8 mouse cellular contexts compared by ENCODE assay signal in genomic region chr4:83485250-83485649, GRCm38 (mm10). TPM values are rescaled to one million over a fixed set of nuclear protein-coding genes. Genes with fewer than 3 reads are reported as not detected.
A peak's percentile ranks its signal among the peaks of the same experiment; 100 is the strongest.
DNase-seq lines count a peak whose midpoint lies in the region; ATAC-seq and TF ChIP-seq lines count a peak whose summit lies in the region.

No protein-coding gene starts in this region.

- intact Hi-C loops in heart, adult 2 months (cut with DNase I) = loop anchor here (1.0 kb wide), 1 partner anchor 85 kb away; no protein-coding TSS in a partner anchor
- intact Hi-C loops in heart, postnatal 36 days (cut with DNase I) = no loop called here

- no peaks in the 10 kb centered on the region for H3K27me3 ChIP-seq in heart, adult 2 months (ENCODE audit: control insufficient read depth, insufficient read depth, low read length)
- H3K27me3 ChIP-seq in thymus, adult 2 months (ENCODE audit: control insufficient read depth, insufficient read depth, low read length) = no peaks in the 10 kb centered on the region
- no peaks in the 10 kb centered on the region for H3K27me3 ChIP-seq in liver, embryonic 12.5 days (replicated peaks)

- TF ChIP-seq POLR2A in heart, adult 2 months (IDR thresholded peaks at IDR 0.05; ENCODE audit: insufficient read depth, low read depth, low read length) = no peak
- TF ChIP-seq POLR2A in thymus, adult 2 months (IDR thresholded peaks at IDR 0.05; ENCODE audit: control insufficient read depth, extremely low read depth, insufficient read depth, low read length, poor library complexity) = no peak

- TF ChIP-seq EP300 in heart, adult 2 months (IDR thresholded peaks at IDR 0.05; ENCODE audit: insufficient read depth, low read depth, low read length) = no peak

- peak overlapping the region; percentile 73 for H3K4me3 ChIP-seq in heart, adult 2 months
- peak overlapping the region; percentile 71 for H3K4me3 ChIP-seq in thymus, adult 2 months (ENCODE audit: control insufficient read depth, insufficient read depth, low read length)
- peak overlapping the region; percentile 93 for H3K4me3 ChIP-seq in liver, embryonic 12.5 days

- peaks cover 4% of the 10 kb centered on the region; the same call in 1 of the 2 replicates for H3K36me3 ChIP-seq in heart, adult 2 months (ENCODE audit: control insufficient read depth, insufficient read depth, low read length)
- H3K36me3 ChIP-seq in thymus, adult 2 months (ENCODE audit: control insufficient read depth, insufficient read depth, low read length) = peaks cover 24% of the 10 kb centered on the region
- H3K36me3 ChIP-seq in liver, embryonic 12.5 days = peaks cover 42% of the 10 kb centered on the region

- H3K79me2 ChIP-seq in heart, adult 2 months (replicated peaks; ENCODE audit: control insufficient read depth, insufficient read depth, low read length) = no peaks in the 10 kb centered on the region

- ATAC-seq in liver, embryonic 12.5 days = no peak
- ATAC-seq in erythroid progenitor cell, adult 5-6 weeks (replicated peaks; ENCODE audit: low FRiP score, poor library complexity, severe bottlenecking) = no peak

- no peaks in the 10 kb centered on the region for H3K9me3 ChIP-seq in liver, embryonic 12.5 days (replicated peaks)

- H3K9ac ChIP-seq in heart, adult 2 months (ENCODE audit: low read depth, low read length) = peak overlapping the region; percentile 90
- peak overlapping the region; percentile 95 for H3K9ac ChIP-seq in liver, embryonic 12.5 days

- H3K4me2 ChIP-seq in liver, embryonic 12.5 days = peak overlapping the region; percentile 78

- TF ChIP-seq CTCF in heart, adult 2 months (IDR thresholded peaks at IDR 0.05) = no peak
- no peak for TF ChIP-seq CTCF in thymus, adult 2 months (IDR thresholded peaks at IDR 0.05; ENCODE audit: borderline replicate concordance, control insufficient read depth, extremely low read depth, insufficient read depth, low read length, poor library complexity)

- no peaks in the 10 kb centered on the region; the same call in none of the 2 replicates for H3K4me1 ChIP-seq in heart, adult 2 months (ENCODE audit: control insufficient read depth, insufficient read depth, low read length)
- H3K4me1 ChIP-seq in thymus, adult 2 months (replicated peaks; ENCODE audit: control insufficient read depth, insufficient read depth, low read length) = peaks cover 7% of the 10 kb centered on the region
- peaks cover 27% of the 10 kb centered on the region for H3K4me1 ChIP-seq in liver, embryonic 12.5 days

- H3K27ac ChIP-seq in heart, adult 2 months = peak overlapping the region; percentile 97
- H3K27ac ChIP-seq in thymus, adult 2 months (ENCODE audit: control insufficient read depth, insufficient read depth, low read length) = no peak overlapping the region
- H3K27ac ChIP-seq in liver, embryonic 12.5 days = peak overlapping the region; percentile 98

- WGBS in heart, adult 2 months = 36% methylated on average over 12 of the region's 12 CpGs
- WGBS in thymus, adult 2 months = 30% methylated on average over 12 of the region's 12 CpGs
- 29% methylated on average over 12 of the region's 12 CpGs for WGBS in liver, embryonic 12.5 days (ENCODE audit: insufficient replicate concordance)

- no peak for DNase-seq in heart, adult 2 months
- DNase-seq in heart, postnatal 36 days = no peak
- no peak for DNase-seq in thymus, adult 2 months
- no peak for DNase-seq in thymus, postnatal 25 days
- DNase-seq in adrenal gland, postnatal 10 days = no peak
- DNase-seq in urinary bladder, postnatal 4 days (ENCODE audit: low spot score in 2 of 2) = no peak

RNA-seq across cellular contexts. Expression of gene Psip1, which starts 1.0 kb away (rescaled TPM):
- 10 to 100 TPM; 17.1 to 18.1 TPM for total RNA-seq in heart, adult 2 months (2021)
- polyA plus RNA-seq in heart, adult 2 months (2012; rRNA removed) = 8.2 and 8.6 TPM in 2 replicates
- total RNA-seq in heart, postnatal 36 days (2021) = 10 to 100 TPM; 17.0 to 21.3 TPM
- 72.0 and 118 TPM in 2 replicates for polyA plus RNA-seq in thymus, adult 2 months (2012; rRNA removed)
- 92.0 and 100.0 TPM in 2 replicates for polyA plus RNA-seq in liver, embryonic 12.5 days (2016; fragmentation: Nextera tagmentation; extraction: Ambion mirVana)
- total RNA-seq in adrenal gland, postnatal 10 days (2021) = 10 to 100 TPM; 52.3 to 57.2 TPM
- total RNA-seq in erythroid progenitor cell, adult 5-6 weeks (2015; ENCODE audit: low replicate concordance) = 223 and 246 TPM in 2 replicates
- total RNA-seq in erythroid progenitor cell, adult 5-6 weeks (2017; ENCODE audit: low replicate concordance) = 217 and 225 TPM in 2 replicates

RNA-seq across cellular contexts. Expression of gene Ccdc171, which starts 40.1 kb away (rescaled TPM):
- total RNA-seq in heart, adult 2 months (2021) = 1 to 10 TPM in 1 of 2 experiments, under 1 TPM in 1; 0.94 to 1.2 TPM
- polyA plus RNA-seq in heart, adult 2 months (2012; rRNA removed) = 0.45 and 0.59 TPM in 2 replicates
- 1 to 10 TPM in 1 of 2 experiments, under 1 TPM in 1; 1.00 to 1.1 TPM for total RNA-seq in heart, postnatal 36 days (2021)
- 2.2 and 3.2 TPM in 2 replicates for polyA plus RNA-seq in thymus, adult 2 months (2012; rRNA removed)
- polyA plus RNA-seq in liver, embryonic 12.5 days (2016; fragmentation: Nextera tagmentation; extraction: Ambion mirVana) = 2.4 and 2.6 TPM in 2 replicates
- 1 to 10 TPM; 1.4 to 3.1 TPM for total RNA-seq in adrenal gland, postnatal 10 days (2021)
- total RNA-seq in erythroid progenitor cell, adult 5-6 weeks (2015; ENCODE audit: low replicate concordance) = 2.5 and 12.6 TPM in 2 replicates
- total RNA-seq in erythroid progenitor cell, adult 5-6 weeks (2017; ENCODE audit: low replicate concordance) = 4.9 and 8.0 TPM in 2 replicates
